Mouse (Mus musculus) bone marrow, adult 2 months (tissue): ENCODE results near the gene Atxn1. TPM values are rescaled to one million over a fixed set of nuclear protein-coding genes. Genes with fewer than 3 reads are reported as not detected.

Source experiments
- H3K27ac ChIP-seq: fragments of 200-500 bp; 2 replicates; pipeline ENCODE4 v1.5.1; 2012; ENCODE audit warnings: low read depth, mild to moderate bottlenecking, control low read depth, inconsistent platforms, low read length; ENCODE audit not compliant: control insufficient read depth, poor library complexity, insufficient read depth
- H3K4me1 ChIP-seq: fragments of 200-500 bp; 2 replicates; pipeline ENCODE4 v1.6.1; 2011; ENCODE audit warnings: low read length; ENCODE audit not compliant: control insufficient read depth, insufficient read depth
- H3K4me3 ChIP-seq: fragments of 200-500 bp; replicated peaks from 2 replicates; pipeline ENCODE3; 2011; ENCODE audit warnings: mild to moderate bottlenecking, low read depth, low read length, control low read depth; ENCODE audit not compliant: control insufficient read depth
- CTCF ChIP-seq: fragments of 200-500 bp; IDR thresholded peaks from 2 replicates; pipeline ENCODE4 v1.5.1; 2011; ENCODE audit warnings: low read length, control low read depth; ENCODE audit not compliant: control insufficient read depth, insufficient read depth
- POLR2A ChIP-seq: fragments of 200-500 bp; IDR thresholded peaks from 2 replicates; pipeline ENCODE4 v1.6.1; 2011; ENCODE audit warnings: low read depth, mild to moderate bottlenecking, control low read depth, low read length, borderline replicate concordance; ENCODE audit not compliant: control insufficient read depth
- WGBS: fragments of 180-500 bp; shearing (Covaris S2); methylation state at CpG from one replicate; pipeline ENCODE4 v1.1.7; 2018; 5-methylcytosine and 5-hydroxymethylcytosine counted together
- polyA plus RNA-seq: library from polyadenylated mRNA; stranded (reverse); fragments of >200 nt; gene quantifications from 2 replicates; pipeline ENCODE4 v1.2.4, GENCODE M21; 2011; ENCODE audit warnings: low replicate concordance; ENCODE audit not compliant: missing spikeins, insufficient read depth, insufficient read length

Atxn1 gene
- polyA plus RNA-seq, 1 experiment: 5.8 TPM

GRCm38 (mm10) chr13:45958306-45958705 is 6.5 kb downstream of the Atxn1 start:
- no peak overlapping the region for H3K27ac ChIP-seq
- TF ChIP-seq POLR2A (no peak), CTCF (no peak)

GRCm38 (mm10) chr13:45957629-45958028 is 7.2 kb downstream of the Atxn1 start:
- no peaks in the 10 kb centered on the region for H3K4me1 ChIP-seq
- 90% methylated on average over 5 of the region's 5 CpGs for WGBS
- H3K27ac ChIP-seq: no peak overlapping the region
- TF ChIP-seq POLR2A: no peak
- no peak for TF ChIP-seq CTCF
- no peak overlapping the region for H3K4me3 ChIP-seq

More at GRCm38 (mm10) chr13:45958306-45958705, 6.5 kb downstream of the Atxn1 start:
- 79% methylated on average over 4 of the region's 4 CpGs for WGBS
- no peaks in the 10 kb centered on the region for H3K4me1 ChIP-seq
- no peak overlapping the region for H3K4me3 ChIP-seq

GRCm38 (mm10) chr13:45956287-45956686 is 8.5 kb downstream of the Atxn1 start:
- WGBS: 78% methylated on average over 6 of the region's 6 CpGs
- H3K27ac ChIP-seq: no peak overlapping the region
- TF ChIP-seq POLR2A (no peak), CTCF (no peak)
- no peak overlapping the region for H3K4me3 ChIP-seq
- H3K4me1 ChIP-seq: no peaks in the 10 kb centered on the region

- Histone ChIP-seq H3K4me3 (no peak overlapping the region), H3K27ac (no peak overlapping the region), H3K4me1 (peaks cover 4% of the 10 kb centered on the region)
- TF ChIP-seq POLR2A (no peak), CTCF (no peak)
- WGBS: 44% methylated on average over 9 of the region's 9 CpGs
Measured at GRCm38 (mm10) chr13:45955370-45956055, 9.3 kb downstream of the Atxn1 start.

GRCm38 (mm10) chr13:45953098-45953497 is 11.7 kb downstream of the Atxn1 start:
- TF ChIP-seq CTCF (no peak), POLR2A (no peak)
- Histone ChIP-seq H3K4me3 (no peak overlapping the region), H3K4me1 (peaks cover 4% of the 10 kb centered on the region), H3K27ac (no peak overlapping the region)
- WGBS: 90% methylated on average over 4 of the region's 4 CpGs

GRCm38 (mm10) chr13:45951071-45951645 is 13.7 kb downstream of the Atxn1 start:
- no peak for TF ChIP-seq CTCF
- no peak for TF ChIP-seq POLR2A
- Histone ChIP-seq H3K27ac (no peak overlapping the region), H3K4me1 (peaks cover 4% of the 10 kb centered on the region), H3K4me3 (no peak overlapping the region)
- WGBS: 86% methylated on average over 20 of the region's 20 CpGs

GRCm38 (mm10) chr13:45950355-45950861 is 14.4 kb downstream of the Atxn1 start:
- 42% methylated on average over 8 of the region's 8 CpGs for WGBS
- Histone ChIP-seq H3K4me1 (peaks cover 4% of the 10 kb centered on the region), H3K4me3 (no peak overlapping the region), H3K27ac (peak overlapping the region; percentile 31; the same call in 1 of the 2 replicates)
- no peak for TF ChIP-seq POLR2A
- no peak for TF ChIP-seq CTCF

GRCm38 (mm10) chr13:45946136-45946535 is 18.7 kb downstream of the Atxn1 start:
- WGBS: 87% methylated on average over 11 of the region's 11 CpGs
- Histone ChIP-seq H3K4me1 (peaks cover 4% of the 10 kb centered on the region), H3K27ac (no peak overlapping the region), H3K4me3 (no peak overlapping the region)
- TF ChIP-seq POLR2A: no peak
- TF ChIP-seq CTCF: no peak

- Histone ChIP-seq H3K27ac (no peak overlapping the region), H3K4me3 (no peak overlapping the region), H3K4me1 (no peaks in the 10 kb centered on the region; the same call in 1 of the 2 replicates)
- TF ChIP-seq POLR2A (no peak), CTCF (no peak)
- WGBS: 82% methylated on average over 7 of the region's 7 CpGs
Measured at GRCm38 (mm10) chr13:45942337-45942736, 22.5 kb downstream of the Atxn1 start.
